Mouse (Mus musculus) lung, embryonic 15.5 days (tissue): Measurements from ENCODE around the gene Ccdc130. TPM values are rescaled to one million over a fixed set of nuclear protein-coding genes. Genes with fewer than 3 reads are reported as not detected.
A peak's percentile ranks its signal among the peaks of the same experiment; 100 is the strongest.

Experiments
- ATAC-seq: fragments of 200-750 bp; cut with Nextera tagmentation; 2 replicates; pipeline ENCODE4 v1.8.0; 2017; ENCODE audit warnings: moderate number of reproducible peaks, borderline replicate concordance; ENCODE audit not compliant: low FRiP score, low TSS enrichment; ENCODE audit errors: extremely low read depth
- H3K27ac ChIP-seq: fragments of 300-500 bp; sonication (generic); 2 replicates; pipeline ENCODE4 v1.5.1; 2015; ENCODE audit warnings: moderate library complexity, mild to moderate bottlenecking, inconsistent platforms
- H3K27me3 ChIP-seq: fragments of 300-500 bp; sonication (generic); 2 replicates; pipeline ENCODE4 v1.6.1; 2015; ENCODE audit warnings: inconsistent platforms
- H3K36me3 ChIP-seq: fragments of 300-500 bp; sonication (generic); 2 replicates; pipeline ENCODE4 v1.6.1; 2015; ENCODE audit warnings: inconsistent platforms
- H3K4me1 ChIP-seq: fragments of 300-500 bp; sonication (generic); 2 replicates; pipeline ENCODE4 v1.6.1; 2015; ENCODE audit warnings: inconsistent platforms
- H3K4me2 ChIP-seq: fragments of 300-500 bp; sonication (generic); 2 replicates; pipeline ENCODE4 v1.6.1; 2015; ENCODE audit warnings: inconsistent platforms, mild to moderate bottlenecking, moderate library complexity
- H3K4me3 ChIP-seq: fragments of 300-500 bp; sonication (generic); 2 replicates; pipeline ENCODE4 v1.5.1; 2015; ENCODE audit warnings: mild to moderate bottlenecking, inconsistent platforms
- H3K9ac ChIP-seq: fragments of 300-500 bp; sonication (generic); 2 replicates; pipeline ENCODE4 v1.6.1; 2015; ENCODE audit warnings: inconsistent platforms
- H3K9me3 ChIP-seq: fragments of 300-500 bp; sonication (generic); 2 replicates; pipeline ENCODE4 v1.6.1; 2016; ENCODE audit warnings: inconsistent platforms
- WGBS: fragments of 180-500 bp; shearing (Covaris S2); methylation state at CpG from one replicate; pipeline ENCODE4 v1.1.7; 2015; 5-methylcytosine and 5-hydroxymethylcytosine counted together
- polyA plus RNA-seq: library from polyadenylated mRNA; unstranded; fragments of >200 nt; fragmentation: Nextera tagmentation; extraction: Ambion mirVana; gene quantifications from 2 replicates; pipeline ENCODE4 v1.2.1, GENCODE M21; 2015

The Ccdc130 gene
- polyA plus RNA-seq, 1 experiment from 2014 or later, result 20.5 TPM

- H3K9ac ChIP-seq, result no peak overlapping the region
- no peak overlapping the region for H3K27ac ChIP-seq
- H3K9me3 ChIP-seq, result no peaks in the 10 kb centered on the region
- peaks cover 10% of the 10 kb centered on the region for H3K4me1 ChIP-seq
- 76% methylated on average over 3 of the region's 3 CpGs for WGBS
- H3K27me3 ChIP-seq, result no peaks in the 10 kb centered on the region
- H3K4me2 ChIP-seq, result no peak overlapping the region
- H3K36me3 ChIP-seq, result no peaks in the 10 kb centered on the region
- no peak for ATAC-seq
- no peak overlapping the region for H3K4me3 ChIP-seq
Measured at GRCm38 (mm10) chr8:84273968-84274367, 3.8 kb upstream of the Ccdc130 start.

GRCm38 (mm10) chr8:84272302-84272701 is 2.1 kb upstream of the Ccdc130 start:
- no peaks in the 10 kb centered on the region for H3K27me3 ChIP-seq
- WGBS, result 75% methylated on average over 4 of the region's 4 CpGs
- no peak overlapping the region for H3K4me3 ChIP-seq
- no peak overlapping the region for H3K27ac ChIP-seq
- no peaks in the 10 kb centered on the region for H3K36me3 ChIP-seq
- no peak overlapping the region for H3K9ac ChIP-seq
- H3K4me1 ChIP-seq, result peaks cover 10% of the 10 kb centered on the region
- no peak for ATAC-seq
- H3K4me2 ChIP-seq, result no peak overlapping the region
- no peaks in the 10 kb centered on the region for H3K9me3 ChIP-seq

- peaks cover 16% of the 10 kb centered on the region for H3K4me1 ChIP-seq
- H3K36me3 ChIP-seq, result peaks cover 65% of the 10 kb centered on the region
- H3K4me2 ChIP-seq, result no peak overlapping the region
- H3K4me3 ChIP-seq, result no peak overlapping the region
- no peaks in the 10 kb centered on the region for H3K27me3 ChIP-seq
- no peak overlapping the region for H3K9ac ChIP-seq
- no peak overlapping the region for H3K27ac ChIP-seq
- no peaks in the 10 kb centered on the region for H3K9me3 ChIP-seq
- 90% methylated on average over 4 of the region's 4 CpGs for WGBS
- ATAC-seq, result no peak
Measured at GRCm38 (mm10) chr8:84261098-84261497, 9.1 kb downstream of the Ccdc130 start.

- H3K9ac ChIP-seq, result peak within 1 kb of the TSS; percentile 80
- peaks cover 55% of the 10 kb centered on the region for H3K36me3 ChIP-seq
- no peaks in the 10 kb centered on the region for H3K9me3 ChIP-seq
- peak; percentile 89 for ATAC-seq
- no peaks in the 10 kb centered on the region for H3K27me3 ChIP-seq
- peak within 1 kb of the TSS; percentile 84 for H3K4me3 ChIP-seq
- peaks cover 19% of the 10 kb centered on the region for H3K4me1 ChIP-seq
- under 1% methylated on average over 64 of the region's 64 CpGs for WGBS
- H3K27ac ChIP-seq, result peak within 1 kb of the TSS; percentile 92
- peak within 1 kb of the TSS; percentile 99 for H3K4me2 ChIP-seq
Measured at GRCm38 (mm10) chr8:84256822-84257610, 13.2 kb downstream of the Ccdc130 start, which contains the start of gene Mri1. Mri1 (minus strand) TSS chr8:84257326.

- peaks cover 54% of the 10 kb centered on the region for H3K36me3 ChIP-seq
Measured at GRCm38 (mm10) chr8:84256458-84256821, 13.7 kb downstream of the Ccdc130 start.

GRCm38 (mm10) chr8:84255858-84256257 is 14.3 kb downstream of the Ccdc130 start:
- H3K36me3 ChIP-seq, result peaks cover 56% of the 10 kb centered on the region

More at GRCm38 (mm10) chr8:84256458-84256821, 13.7 kb downstream of the Ccdc130 start:
- no peaks in the 10 kb centered on the region for H3K27me3 ChIP-seq
- H3K27ac ChIP-seq, result peak overlapping the region; percentile 92
- H3K9ac ChIP-seq, result peak overlapping the region; percentile 80
- H3K4me2 ChIP-seq, result peak overlapping the region; percentile 99
- 9% methylated on average over 6 of the region's 6 CpGs for WGBS
- peak overlapping the region; percentile 84 for H3K4me3 ChIP-seq
- H3K4me1 ChIP-seq, result peaks cover 19% of the 10 kb centered on the region
- peak; percentile 12; the same call in 1 of the 2 replicates for ATAC-seq
- H3K9me3 ChIP-seq, result no peaks in the 10 kb centered on the region

GRCm38 (mm10) chr8:84249257-84250170 is 20.7 kb downstream of the Ccdc130 start, which contains the start of gene D8Ertd738e:
D8Ertd738e (minus strand) TSS chr8:84249719.
- ATAC-seq, result peak; percentile 91; the same call in 1 of the 2 replicates
- peak within 1 kb of the TSS; percentile 64 for H3K4me3 ChIP-seq
- H3K36me3 ChIP-seq, result peaks cover 70% of the 10 kb centered on the region
- peak within 1 kb of the TSS; percentile 58 for H3K4me2 ChIP-seq
- no peaks in the 10 kb centered on the region for H3K27me3 ChIP-seq
- H3K27ac ChIP-seq, result peak within 1 kb of the TSS; percentile 51
- H3K9me3 ChIP-seq, result no peaks in the 10 kb centered on the region
- H3K9ac ChIP-seq, result peak within 1 kb of the TSS; percentile 83
- H3K4me1 ChIP-seq, result peaks cover 7% of the 10 kb centered on the region; the same call in 1 of the 2 replicates
- WGBS, result 3% methylated on average over 52 of the region's 52 CpGs

More at GRCm38 (mm10) chr8:84255858-84256257, 14.3 kb downstream of the Ccdc130 start:
- Histone ChIP-seq H3K9ac (0 out of 2 replicates have a peak overlapping the region, but pooled peaks have one; percentile 80), H3K4me1 (peaks cover 19% of the 10 kb centered on the region), H3K27ac (no peak overlapping the region), H3K27me3 (no peaks in the 10 kb centered on the region), H3K4me2 (peak overlapping the region; percentile 99), H3K9me3 (no peaks in the 10 kb centered on the region), H3K4me3 (peak overlapping the region; percentile 84)
- ATAC-seq, result no peak
- 80% methylated on average over 3 of the region's 3 CpGs for WGBS

GRCm38 (mm10) chr8:84241821-84242220 is 28.4 kb downstream of the Ccdc130 start:
- no peak overlapping the region for H3K9ac ChIP-seq
- H3K4me2 ChIP-seq, result no peak overlapping the region
- H3K27ac ChIP-seq, result no peak overlapping the region
- no peak for ATAC-seq
- no peaks in the 10 kb centered on the region for H3K9me3 ChIP-seq
- peaks cover 12% of the 10 kb centered on the region for H3K4me1 ChIP-seq
- no peaks in the 10 kb centered on the region for H3K27me3 ChIP-seq
- no peak overlapping the region for H3K4me3 ChIP-seq
- H3K36me3 ChIP-seq, result peaks cover 22% of the 10 kb centered on the region
- WGBS, result 44% methylated on average over 2 of the region's 2 CpGs

GRCm38 (mm10) chr8:84241167-84241566 is 29.0 kb downstream of the Ccdc130 start:
- no peak overlapping the region for H3K9ac ChIP-seq
- 38% methylated on average over 6 of the region's 6 CpGs for WGBS
- peaks cover 13% of the 10 kb centered on the region for H3K4me1 ChIP-seq
- no peak overlapping the region for H3K4me3 ChIP-seq
- ATAC-seq, result no peak
- no peaks in the 10 kb centered on the region for H3K27me3 ChIP-seq
- no peaks in the 10 kb centered on the region for H3K9me3 ChIP-seq
- H3K36me3 ChIP-seq, result peaks cover 18% of the 10 kb centered on the region
- no peak overlapping the region for H3K4me2 ChIP-seq
- H3K27ac ChIP-seq, result no peak overlapping the region

- Histone ChIP-seq H3K4me1 (peaks cover 24% of the 10 kb centered on the region), H3K4me2 (peak overlapping the region; percentile 77), H3K27ac (peak overlapping the region; percentile 85), H3K27me3 (no peaks in the 10 kb centered on the region), H3K9ac (peak overlapping the region; percentile 67), H3K4me3 (peak overlapping the region; percentile 85), H3K36me3 (peaks cover 12% of the 10 kb centered on the region; the same call in 1 of the 2 replicates), H3K9me3 (no peaks in the 10 kb centered on the region)
- 14% methylated on average over 19 of the region's 19 CpGs for WGBS
- no peak for ATAC-seq
Measured at GRCm38 (mm10) chr8:84237542-84238229, 32.5 kb downstream of the Ccdc130 start.

- Histone ChIP-seq H3K4me2 (peak within 1 kb of the TSS; percentile 78), H3K9ac (peak within 1 kb of the TSS; percentile 91), H3K4me1 (peaks cover 22% of the 10 kb centered on the region), H3K4me3 (peak within 1 kb of the TSS; percentile 85), H3K27me3 (no peaks in the 10 kb centered on the region), H3K27ac (peak within 1 kb of the TSS; percentile 85), H3K9me3 (no peaks in the 10 kb centered on the region), H3K36me3 (peaks cover 16% of the 10 kb centered on the region; the same call in 1 of the 2 replicates)
- under 1% methylated on average over 35 of the region's 35 CpGs for WGBS
- peak; percentile 98 for ATAC-seq
Measured at GRCm38 (mm10) chr8:84236998-84237473, 33.1 kb downstream of the Ccdc130 start, which contains the start of gene Zswim4. Zswim4 (minus strand) TSS chr8:84237055.
